ENCODE assay signal across 20 mouse cellular contexts in the genomic region with DNA sequence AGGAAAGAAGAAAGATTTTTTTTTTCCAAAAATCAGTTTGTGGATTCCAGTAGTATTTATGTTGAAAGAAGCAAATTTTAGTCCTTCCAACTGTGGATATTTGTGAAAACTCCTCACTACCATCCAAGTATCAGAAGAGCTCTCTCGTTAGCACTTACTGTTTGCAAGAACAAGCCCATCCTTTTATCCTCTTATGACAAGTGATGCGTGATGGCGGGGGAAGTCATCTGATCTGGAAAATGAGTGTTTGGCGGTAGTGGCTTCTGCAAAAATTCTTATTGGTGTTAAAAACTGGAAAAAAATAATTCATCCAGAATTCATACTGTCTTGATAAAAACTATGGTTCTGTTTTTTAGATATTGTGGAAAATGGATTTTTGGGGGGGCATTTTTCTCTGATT. TPM values are rescaled to one million over a fixed set of nuclear protein-coding genes. Genes with fewer than 3 reads are reported as not detected.
"Had no signal": no experiment of that assay in that cellular context is flagged by ENCODE, and none has a peak within 500 bp of the region (broad histone marks: within the 10 kb centered on the region; RNA-seq: fewer than 3 reads in every experiment).

No protein-coding gene starts in this region.

- DNase-seq: liver, postnatal 0 days; lung, adult 2 months; lung, postnatal 14 days; lung, postnatal 36 days; right cerebral cortex, postnatal 14 days; thymus, adult 2 months; thymus, postnatal 25 days; thymus, postnatal 4 days had no signal

- H3K4me3 ChIP-seq: lung, embryonic 15.5 days; megakaryocyte, embryonic 14.5 days; midbrain, embryonic 13.5 days; midbrain, embryonic 15.5 days; neural tube, embryonic 12.5 days; stomach, embryonic 15.5 days had no signal

- H3K27ac ChIP-seq: lung, embryonic 15.5 days; macrophage; midbrain, embryonic 13.5 days; midbrain, embryonic 15.5 days; neural tube, embryonic 12.5 days; stomach, embryonic 15.5 days; stomach, postnatal 0 days had no signal

- ATAC-seq: liver, postnatal 0 days; lung, postnatal 0 days; midbrain, embryonic 13.5 days; midbrain, embryonic 15.5 days had no signal

RNA-seq across cellular contexts. Expression of gene Nxph3, which starts 22.1 kb away (rescaled TPM):
- total RNA-seq: megakaryocyte progenitor cell, adult 5-6 weeks; monocyte, adult 5-6 weeks; neutrophil, adult 5-6 weeks had no signal
